Mouse (Mus musculus): ENCODE results near the gene Prl5a1.

The Prl5a1 gene

DNA sequence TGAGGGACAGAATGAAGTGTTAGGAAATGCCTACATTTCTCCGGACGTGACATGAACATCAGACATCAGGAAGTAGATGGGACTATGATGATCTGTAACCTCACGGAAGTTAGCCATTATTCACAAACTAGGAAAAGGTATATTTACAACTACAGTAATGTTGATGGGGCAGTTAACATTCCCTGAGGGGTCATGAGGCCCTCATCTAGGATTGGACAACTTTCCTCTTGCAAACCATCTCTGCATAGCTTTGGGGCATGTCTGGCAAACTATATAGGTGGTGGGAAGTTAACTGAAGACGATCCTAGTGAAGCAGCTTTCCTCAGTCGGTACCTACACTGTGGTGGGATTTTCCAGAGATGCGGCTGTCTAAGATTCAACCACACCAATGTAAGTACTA is at the start of gene Prl5a1:
TSS of gene Prl5a1 (plus strand) at position 301 of the 400 bp plus-strand sequence.
- no peak for DNase-seq

DNA sequence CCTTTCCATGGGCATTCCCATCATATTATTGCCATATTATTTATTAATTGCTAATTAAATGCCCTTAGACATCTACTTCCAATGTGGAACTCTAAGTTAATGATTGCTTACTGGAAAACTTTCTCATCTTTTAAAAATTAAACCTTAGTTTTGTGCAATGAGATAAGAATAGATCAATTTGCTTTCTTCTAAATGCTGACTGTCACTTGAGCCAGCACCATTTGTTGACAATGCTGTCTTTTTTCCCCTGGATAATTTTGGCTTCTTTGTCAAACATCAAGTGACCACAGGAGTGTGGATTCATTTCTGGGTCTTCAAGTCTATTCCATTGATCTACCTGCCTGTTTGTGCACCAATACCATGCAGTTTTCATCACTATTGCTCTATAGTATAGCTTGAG is 46.1 kb upstream of the Prl5a1 start:
- no peak for DNase-seq

DNA sequence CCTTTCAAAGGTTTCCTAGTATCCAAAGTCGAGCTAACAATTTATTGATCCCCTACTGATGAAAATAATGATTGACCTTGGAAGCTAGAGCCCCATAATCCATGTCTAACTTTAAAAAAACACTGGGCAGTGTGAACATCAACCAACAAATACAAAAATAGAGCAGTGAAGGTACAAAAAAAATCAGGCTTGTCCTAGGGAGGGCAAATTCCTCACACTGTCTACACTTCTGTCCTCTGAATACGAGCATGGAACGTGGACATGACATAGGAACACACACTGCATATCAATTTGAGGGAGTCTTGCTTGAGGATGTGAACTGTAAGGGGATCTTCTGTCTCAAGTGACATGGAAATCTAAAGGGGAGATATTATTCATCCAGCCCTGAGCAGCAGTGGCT is 33.7 kb upstream of the Prl5a1 start:
- no peak for DNase-seq

- DNase-seq: no peak
Observed at GRCm38 (mm10) chr13:28132781-28133180, 9.5 kb upstream of the Prl5a1 start.

DNA sequence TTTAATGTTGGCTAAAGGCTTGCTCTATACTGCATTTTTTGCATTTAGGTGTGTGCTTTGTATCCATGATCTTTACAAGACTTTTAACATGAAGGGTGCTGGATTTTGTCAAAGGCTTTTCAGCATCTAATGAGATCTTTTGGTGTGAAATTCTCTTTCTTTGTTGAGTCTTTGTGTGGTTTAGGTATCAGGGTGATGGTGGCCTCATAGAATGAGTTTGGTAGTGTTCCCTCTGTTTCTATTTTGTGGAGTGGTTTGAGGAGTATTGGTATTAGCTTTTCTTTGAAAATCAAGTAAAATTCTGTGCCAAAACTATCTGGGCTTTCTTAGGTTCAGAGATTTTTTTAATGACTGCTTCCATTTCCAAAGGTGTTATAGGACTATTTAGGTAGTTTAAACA is 6.5 kb upstream of the Prl5a1 start:
- DNase-seq: no peak

Data from lung, postnatal 10 days (tissue).